8 mouse cellular contexts compared by ENCODE assay signal in genomic region chr2:52873276-52874063, GRCm38 (mm10). TPM values are rescaled to one million over a fixed set of nuclear protein-coding genes. Genes with fewer than 3 reads are reported as not detected.
A peak's percentile ranks its signal among the peaks of the same experiment; 100 is the strongest.
DNase-seq lines count a peak whose midpoint lies in the region; ATAC-seq lines count a peak whose summit lies in the region.
"Had no signal": no experiment of that assay in that cellular context is flagged by ENCODE, and none has a peak within 500 bp of the region (broad histone marks: within the 10 kb centered on the region; RNA-seq: fewer than 3 reads in every experiment).

No protein-coding gene starts in this region.

- peak overlapping the region; percentile 32 for H3K4me2 ChIP-seq in embryonic facial prominence, embryonic 13.5 days
- no peak overlapping the region for H3K4me2 ChIP-seq in midbrain, embryonic 13.5 days (replicated peaks)

- H3K4me1 ChIP-seq in embryonic facial prominence, embryonic 13.5 days, result peaks cover 62% of the 10 kb centered on the region
- H3K4me1 ChIP-seq in midbrain, embryonic 13.5 days (replicated peaks), result peaks cover 25% of the 10 kb centered on the region

- no peaks in the 10 kb centered on the region for H3K27me3 ChIP-seq in embryonic facial prominence, embryonic 13.5 days
- no peaks in the 10 kb centered on the region for H3K27me3 ChIP-seq in midbrain, embryonic 13.5 days

- peak; percentile 41 for DNase-seq in layer of hippocampus, adult 11-12 months (ENCODE audit: low spot score)
- no peak for DNase-seq in layer of hippocampus, postnatal 25 days (ENCODE audit: extremely low spot score in 1 of 2, low spot score in 1 of 2)
- DNase-seq in heart, postnatal 25 days (ENCODE audit: low spot score), result peak; percentile 10
- DNase-seq in adrenal gland, adult 18-20 months (ENCODE audit: low spot score in 2 of 2), result no peak
- no peak for DNase-seq in frontal cortex, postnatal 25 days (ENCODE audit: low spot score in 2 of 2)

- peak overlapping the region; percentile 58 for H3K27ac ChIP-seq in embryonic facial prominence, embryonic 13.5 days
- H3K27ac ChIP-seq in midbrain, embryonic 13.5 days, result 0 out of 2 replicates have a peak overlapping the region, but pooled peaks have one; percentile 30

- intact Hi-C loops in heart, postnatal 25 days (cut with DNase I), result no loop called here

- H3K9me3 ChIP-seq in embryonic facial prominence, embryonic 13.5 days, result no peaks in the 10 kb centered on the region
- H3K9me3 ChIP-seq in midbrain, embryonic 13.5 days, result no peaks in the 10 kb centered on the region

- H3K4me3 ChIP-seq in embryonic facial prominence, embryonic 13.5 days, result no peak overlapping the region
- H3K4me3 ChIP-seq in midbrain, embryonic 13.5 days (replicated peaks), result no peak overlapping the region

- peaks cover 7% of the 10 kb centered on the region; the same call in 1 of the 2 replicates for H3K36me3 ChIP-seq in embryonic facial prominence, embryonic 13.5 days
- H3K36me3 ChIP-seq in midbrain, embryonic 13.5 days, result no peaks in the 10 kb centered on the region

- no peak for ATAC-seq in embryonic facial prominence, embryonic 13.5 days (ENCODE audit: insufficient number of reproducible peaks, insufficient read depth, low FRiP score, low TSS enrichment, low read depth)
- no peak for ATAC-seq in midbrain, embryonic 13.5 days
- ATAC-seq: intestine, postnatal 0 days had no signal

- H3K9ac ChIP-seq in embryonic facial prominence, embryonic 13.5 days, result no peak overlapping the region
- no peak overlapping the region for H3K9ac ChIP-seq in midbrain, embryonic 13.5 days (replicated peaks)

- 20% methylated on average over 18 of the region's 18 CpGs for WGBS in embryonic facial prominence, embryonic 13.5 days
- WGBS in midbrain, embryonic 13.5 days, result 64% methylated on average over 18 of the region's 18 CpGs

RNA-seq across cellular contexts. Expression of gene Fmnl2, which starts 15.8 kb away (rescaled TPM):
- total RNA-seq in layer of hippocampus, postnatal 25 days (2021), result 10 to 100 TPM; 45.2 to 45.7 TPM
- polyA plus RNA-seq in embryonic facial prominence, embryonic 13.5 days (2015; fragmentation: Nextera tagmentation; extraction: Ambion mirVana), result 13.7 and 16.7 TPM in 2 replicates
- total RNA-seq in heart, postnatal 25 days (2021), result 1 to 10 TPM; 5.7 to 7.2 TPM
- polyA plus RNA-seq in midbrain, embryonic 13.5 days (2015; fragmentation: Nextera tagmentation; extraction: Ambion mirVana), result 13.2 TPM in 2 replicates
- total RNA-seq in adrenal gland, adult 18-20 months (2021), result 10 to 100 TPM; 19.8 to 31.1 TPM

Comparison
In these comparisons a context has a peak if more than half of its experiments do, and no peak if none do; other contexts are left out.
1. DNase-seq: peak in layer of hippocampus, adult 11-12 months (single experiment) and heart, postnatal 25 days (single experiment); none in layer of hippocampus, postnatal 25 days (0 of 2), adrenal gland, adult 18-20 months (0 of 2) and frontal cortex, postnatal 25 days (0 of 2).